In genomic region chr6:84201721-84202490, GRCm38 (mm10) we compare ENCODE assay signal across 12 mouse cellular contexts.
"Had no signal": no experiment of that assay in that cellular context is flagged by ENCODE, and none has a peak within 500 bp of the region (broad histone marks: within the 10 kb centered on the region; RNA-seq: fewer than 3 reads in every experiment).

No protein-coding gene starts in this region.

- H3K27me3 ChIP-seq: limb, embryonic 15.5 days; liver, embryonic 13.5 days; lung, embryonic 15.5 days; neural tube, embryonic 13.5 days had no signal

- H3K27ac ChIP-seq: kidney, postnatal 0 days; limb, embryonic 15.5 days; liver, embryonic 13.5 days; lung, embryonic 15.5 days; midbrain, embryonic 10.5 days; neural tube, embryonic 13.5 days had no signal

- ATAC-seq: liver, postnatal 0 days had no signal

- H3K9me3 ChIP-seq: limb, embryonic 15.5 days; liver, embryonic 13.5 days; lung, embryonic 15.5 days; midbrain, embryonic 10.5 days; neural tube, embryonic 13.5 days had no signal

- H3K4me2 ChIP-seq: limb, embryonic 15.5 days; liver, embryonic 13.5 days; lung, embryonic 15.5 days; neural tube, embryonic 13.5 days had no signal

- DNase-seq: kidney, adult 9 months; kidney, postnatal 36 days; liver, embryonic 13.5 days; liver, postnatal 0 days; midbrain, embryonic 14.5 days; right cerebral cortex, postnatal 25 days; thymus, postnatal 4 days had no signal

- H3K36me3 ChIP-seq: limb, embryonic 15.5 days; liver, embryonic 13.5 days; lung, embryonic 15.5 days; midbrain, embryonic 10.5 days; neural tube, embryonic 13.5 days had no signal

- H3K9ac ChIP-seq: limb, embryonic 15.5 days; liver, embryonic 13.5 days; liver, postnatal 0 days; lung, embryonic 15.5 days; neural tube, embryonic 13.5 days had no signal

- H3K4me1 ChIP-seq: liver, embryonic 13.5 days; lung, embryonic 15.5 days had no signal

- H3K4me3 ChIP-seq: limb, embryonic 15.5 days; liver, embryonic 13.5 days; lung, embryonic 15.5 days; midbrain, embryonic 10.5 days; neural tube, embryonic 13.5 days had no signal
